Mouse (Mus musculus) Patski (cell line): Measurements from ENCODE around the gene Camsap3. TPM values are rescaled to one million over a fixed set of nuclear protein-coding genes. Genes with fewer than 3 reads are reported as not detected.

Source experiments
- ATAC-seq: fragments of 100-300 bp; one replicate; pipeline ENCODE4 v1.8.0; 2021
- CTCF ChIA-PET: fragments of 350-600 bp; sonication (Branson Sonifier 250); formaldehyde crosslinking; loops from one replicate; lab custom pipeline; 2022; ENCODE audit warnings: inconsistent platforms; lab: Charles Lee
- POLR2A ChIA-PET: fragments of 350-600 bp; sonication (Branson Sonifier 250); formaldehyde crosslinking; loops from one replicate; lab custom pipeline; 2022; ENCODE audit warnings: antibody characterized with exemption, inconsistent platforms; lab: Charles Lee
- DNase-seq: peaks from one replicate; pipeline ENCODE4 v3.0.0-alpha.2; 2011; ENCODE audit warnings: low read depth, low spot score
- H3K27me3 ChIP-seq: fragments of 371-371 bp; one replicate; pipeline ENCODE4 v1.5.1; 2021
- CTCF ChIP-seq: fragments of 100-300 bp; IDR thresholded peaks from one replicate; pipeline ENCODE4 v1.5.1; 2021
- in situ Hi-C: fragments of 300-500 bp; cut with MboI; formaldehyde crosslinking; loops from 3 replicates; pipeline ENCODE4 v1.11.1; 2018; ENCODE audit warnings: low pct_unique_long_range_greater_than_20kb, mixed read lengths
- polyA plus RNA-seq: library from polyadenylated mRNA; unstranded; gene quantifications from one replicate; pipeline ENCODE4 v1.2.3, GENCODE M21; 2021

Camsap3 gene
- polyA plus RNA-seq, 1 experiment from 2014 or later = 18.5 TPM

DNA sequence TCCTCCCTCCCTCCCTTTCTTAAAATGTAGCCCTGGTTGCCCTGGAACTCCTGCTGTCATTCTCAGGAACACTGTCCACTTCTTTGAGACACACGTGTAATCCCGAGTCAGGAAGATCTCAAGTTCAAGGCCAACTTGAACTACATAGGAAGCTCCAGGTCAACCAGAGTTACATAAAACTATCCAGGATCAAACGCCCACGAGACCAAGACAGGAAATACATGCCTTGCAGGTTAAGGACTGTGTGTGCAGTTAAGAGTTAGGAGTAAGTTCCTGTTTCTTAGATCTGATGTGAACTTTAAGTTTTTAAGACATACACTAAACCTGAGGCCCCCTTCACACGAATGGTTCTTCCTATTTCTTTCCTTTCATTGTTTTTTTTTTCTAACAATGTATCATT lies 39.9 kb downstream of the Camsap3 start:
- ChIA-PET POLR2A (no interaction called here), CTCF (interaction anchor here (1.9 to 6.4 kb wide), 3 partner anchors 30 to 49 kb away, joined by 5 to 41 read pairs (median 20); partner anchors contain the start of genes Fcor and Trappc5)
- TF ChIP-seq CTCF = no peak
- H3K27me3 ChIP-seq = no peaks in the 10 kb centered on the region
- DNase-seq (no peak), ATAC-seq (no peak)
- in situ Hi-C loops = loop anchor here (5.0 kb wide), 2 partner anchors 45 to 70 kb away; partner anchors contain the start of gene Fcor

GRCm38 (mm10) chr8:3628014-3628413 lies 40.9 kb downstream of the Camsap3 start:
- in situ Hi-C loops = loop anchor here (5.0 kb wide), 2 partner anchors 44 to 71 kb away; partner anchors contain the start of gene Fcor
- no peak for DNase-seq
- ChIA-PET CTCF (interaction anchor here (0.7 to 6.4 kb wide), 9 partner anchors 10 to 161 kb away, joined by 3 to 41 read pairs (median 4); partner anchors contain the start of genes Fcor and Trappc5), POLR2A (no interaction called here)
- no peaks in the 10 kb centered on the region for H3K27me3 ChIP-seq
- ATAC-seq = no peak
- no peak for TF ChIP-seq CTCF

- ChIA-PET CTCF (interaction anchor here (1.1 to 6.4 kb wide), 4 partner anchors 10 to 45 kb away, joined by 4 to 41 read pairs (median 12); partner anchors contain the start of genes Fcor and Trappc5), POLR2A (interaction anchor here (1.0 to 1.6 kb wide), 3 partner anchors 15 to 34 kb away, joined by 3 read pairs; partner anchors contain the start of gene Mcemp1)
- H3K27me3 ChIP-seq = no peaks in the 10 kb centered on the region
- peak; percentile 91 for ATAC-seq
- DNase-seq = no peak
- TF ChIP-seq CTCF = no peak
- in situ Hi-C loops = no loop called here
These were observed 43.8 kb downstream of the Camsap3 start, which contains the start of gene Stxbp2 for GRCm38 (mm10) chr8:3630647-3631477. TSS of gene Stxbp2 (plus strand) at chr8:3630955.

DNA sequence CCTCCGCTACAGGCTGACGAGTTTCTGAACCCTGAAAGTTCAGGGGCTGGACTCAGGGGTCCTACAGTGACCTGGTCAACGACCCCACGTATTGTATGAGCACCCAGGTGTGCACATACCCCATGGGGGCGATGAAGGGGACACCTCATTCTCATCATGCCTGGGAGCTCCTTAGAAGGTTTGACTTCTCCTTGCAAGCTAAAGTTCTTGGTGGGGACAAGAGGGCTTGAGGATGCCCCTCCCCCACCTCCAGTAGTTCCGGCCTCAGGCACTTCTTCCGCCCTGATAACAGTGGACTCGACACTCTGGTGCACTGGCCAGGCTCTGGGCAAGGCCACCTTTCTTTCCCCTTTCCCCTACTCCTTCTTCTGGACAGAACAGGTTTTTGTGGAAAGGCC lies 44.4 kb downstream of the Camsap3 start:
- in situ Hi-C loops = no loop called here
- ChIA-PET POLR2A (interaction anchor here (0.9 to 1.6 kb wide), 4 partner anchors 8 to 34 kb away, joined by 3 read pairs; partner anchors contain the start of gene Mcemp1), CTCF (interaction anchor here (1.1 to 6.4 kb wide), 4 partner anchors 9 to 44 kb away, joined by 4 to 41 read pairs (median 4); partner anchors contain the start of genes Fcor and Trappc5)
- DNase-seq (no peak), ATAC-seq (peak; percentile 22)
- no peaks in the 10 kb centered on the region for H3K27me3 ChIP-seq
- no peak for TF ChIP-seq CTCF

DNA sequence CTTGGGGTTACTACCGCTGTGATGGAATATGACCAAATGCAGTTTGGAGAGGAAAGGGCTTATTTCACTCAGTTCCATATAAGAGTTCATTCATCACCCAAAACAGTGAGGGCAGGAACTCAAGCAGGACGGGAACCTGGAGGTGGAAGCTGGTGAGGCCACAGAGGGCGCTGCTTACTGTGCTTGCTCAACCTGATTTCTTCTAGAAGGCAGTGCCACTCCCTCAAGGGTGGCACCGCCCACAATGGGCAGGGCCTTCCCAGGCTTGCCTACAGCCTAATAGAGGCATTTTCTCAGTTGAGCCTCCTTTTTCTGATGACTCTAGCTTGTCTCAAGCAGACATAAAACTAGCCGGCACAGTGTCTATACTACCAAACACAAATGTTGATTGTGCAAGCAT lies 58.7 kb downstream of the Camsap3 start:
- DNase-seq = no peak
- in situ Hi-C loops = no loop called here
- ChIA-PET POLR2A (interaction anchor here (0.9 kb wide), 1 partner anchor 15 kb away, joined by 3 read pairs; the partner anchor contains the start of gene Stxbp2), CTCF (interaction anchor here (0.7 to 1.0 kb wide), 3 partner anchors 10 to 26 kb away, joined by 3 to 4 read pairs (median 3); partner anchors contain the start of genes Fcor and Retn)
- no peaks in the 10 kb centered on the region for H3K27me3 ChIP-seq
- no peak for TF ChIP-seq CTCF
- ATAC-seq = no peak

DNA sequence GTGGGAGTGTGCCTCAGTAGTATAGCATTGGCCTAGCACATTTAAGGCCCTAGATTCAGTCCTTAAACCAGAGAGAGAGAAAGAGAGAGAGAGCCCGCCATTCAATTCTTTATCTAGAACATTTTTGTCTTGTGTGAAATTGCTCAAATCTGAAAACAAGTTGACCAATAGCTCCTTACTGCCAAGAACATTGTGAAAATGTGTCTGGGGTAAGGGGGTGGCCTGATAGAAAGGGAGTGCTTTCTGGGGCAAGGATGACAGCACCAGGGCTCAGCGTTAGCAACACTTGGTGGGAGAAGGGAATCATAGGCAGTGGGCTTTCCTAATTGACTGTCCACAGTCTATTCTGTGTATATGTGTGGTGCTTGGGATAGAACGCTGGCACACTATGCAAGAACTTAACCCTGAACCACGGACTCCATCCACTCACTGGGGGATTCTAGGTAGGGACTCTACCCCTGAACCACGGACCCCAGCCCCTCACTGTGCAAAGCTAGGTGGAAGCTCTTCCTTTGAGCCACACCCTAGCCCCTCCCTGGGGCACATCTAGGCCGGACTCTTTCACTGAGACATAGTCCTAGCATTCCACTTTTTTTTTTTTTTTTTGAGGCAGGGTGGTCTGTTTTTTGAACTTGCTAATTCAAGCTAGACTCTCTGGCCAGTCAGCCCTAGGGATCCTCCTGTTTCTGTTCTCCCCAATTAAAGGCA lies 59.9 kb downstream of the Camsap3 start:
- no peak for TF ChIP-seq CTCF
- DNase-seq (no peak), ATAC-seq (peak; percentile 15)
- in situ Hi-C loops = no loop called here
- H3K27me3 ChIP-seq = no peaks in the 10 kb centered on the region
- CTCF ChIA-PET = interaction anchor here (1.1 to 2.9 kb wide), 4 partner anchors 10 to 25 kb away, joined by 3 to 10 read pairs (median 8); partner anchors contain the start of gene Fcor
- POLR2A ChIA-PET = no interaction called here

GRCm38 (mm10) chr8:3647561-3647960 lies 60.5 kb downstream of the Camsap3 start:
- ATAC-seq (peak; percentile 50), DNase-seq (no peak)
- TF ChIP-seq CTCF = no peak
- in situ Hi-C loops = no loop called here
- POLR2A ChIA-PET = no interaction called here
- CTCF ChIA-PET = interaction anchor here (1.1 to 2.9 kb wide), 5 partner anchors 9 to 24 kb away, joined by 3 to 10 read pairs (median 6); partner anchors contain the start of gene Fcor
- H3K27me3 ChIP-seq = no peaks in the 10 kb centered on the region

GRCm38 (mm10) chr8:3648268-3648667 lies 61.2 kb downstream of the Camsap3 start:
- ChIA-PET CTCF (interaction anchor here (1.6 to 2.9 kb wide), 4 partner anchors 9 to 24 kb away, joined by 4 to 10 read pairs (median 8); partner anchors contain the start of gene Fcor), POLR2A (interaction anchor here (0.7 kb wide), 1 partner anchor 8 kb away, joined by 7 read pairs; no protein-coding TSS in a partner anchor)
- ATAC-seq (no peak), DNase-seq (no peak)
- TF ChIP-seq CTCF = no peak
- in situ Hi-C loops = no loop called here
- H3K27me3 ChIP-seq = no peaks in the 10 kb centered on the region

DNA sequence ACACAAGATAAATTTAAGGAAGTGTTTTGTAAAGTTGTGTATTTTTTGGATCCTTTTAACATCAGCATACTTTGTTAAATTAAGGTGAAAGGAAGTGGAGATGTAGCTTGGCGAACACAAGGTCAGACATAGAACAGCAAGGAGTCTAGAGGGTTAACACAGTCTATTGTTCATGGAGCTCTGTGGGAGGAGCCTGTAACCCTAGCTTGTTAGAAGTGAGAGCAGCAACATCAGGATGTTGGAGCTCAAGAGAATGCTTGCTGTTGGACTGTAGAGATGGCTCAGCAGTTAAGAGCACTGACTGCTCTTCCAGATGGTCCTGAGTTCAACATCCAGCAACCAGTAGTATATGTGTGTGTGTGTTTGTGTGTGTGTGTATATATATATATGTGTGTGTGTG lies 61.9 kb downstream of the Camsap3 start:
- DNase-seq (no peak), ATAC-seq (no peak)
- no peaks in the 10 kb centered on the region for H3K27me3 ChIP-seq
- in situ Hi-C loops = no loop called here
- TF ChIP-seq CTCF = no peak
- ChIA-PET POLR2A (interaction anchor here (0.7 kb wide), 1 partner anchor 8 kb away, joined by 7 read pairs; no protein-coding TSS in a partner anchor), CTCF (interaction anchor here (1.6 to 2.9 kb wide), 3 partner anchors 8 to 23 kb away, joined by 4 to 10 read pairs (median 10); partner anchors contain the start of gene Fcor)

GRCm38 (mm10) chr8:3652845-3653244 lies 65.8 kb downstream of the Camsap3 start:
- in situ Hi-C loops = no loop called here
- H3K27me3 ChIP-seq = no peaks in the 10 kb centered on the region
- DNase-seq (no peak), ATAC-seq (no peak)
- ChIA-PET CTCF (interaction anchor here (1.5 kb wide), 1 partner anchor 22 kb away, joined by 3 read pairs; no protein-coding TSS in a partner anchor), POLR2A (no interaction called here)
- no peak for TF ChIP-seq CTCF
